In the genomic region with DNA sequence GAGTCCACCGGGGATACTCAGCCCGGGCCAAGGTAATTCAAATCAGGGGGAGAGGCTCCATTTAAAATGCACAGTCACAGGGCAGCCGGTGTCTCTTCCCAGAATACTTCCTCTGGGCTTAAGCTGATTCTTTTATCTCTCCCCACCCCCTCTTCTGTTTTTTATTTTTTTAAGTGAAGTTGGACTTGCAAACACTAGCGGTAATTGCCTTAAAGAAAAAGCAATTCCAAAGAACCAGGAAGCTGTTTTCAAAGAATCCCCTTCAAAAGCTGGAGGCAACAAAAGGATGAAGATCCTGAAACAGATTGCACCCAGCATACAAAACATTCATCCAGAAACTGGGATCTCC, we compare ENCODE assay signal across 15 mouse cellular contexts.
A peak's percentile ranks its signal among the peaks of the same experiment; 100 is the strongest.
DNase-seq lines count a peak whose midpoint lies in the region; ATAC-seq and TF ChIP-seq lines count a peak whose summit lies in the region.
"Had no signal": no experiment of that assay in that cellular context is flagged by ENCODE, and none has a peak within 500 bp of the region (broad histone marks: within the 10 kb centered on the region; RNA-seq: fewer than 3 reads in every experiment).

No protein-coding gene starts in this region.

- H3K4me1 ChIP-seq in forebrain, embryonic 13.5 days = no peaks in the 10 kb centered on the region; the same call in 1 of the 2 replicates
- H3K4me1 ChIP-seq in forebrain, embryonic 11.5 days (replicated peaks; ENCODE audit: control insufficient read depth, insufficient read depth, low read length) = 0 out of 2 replicates have a peak, but pooled peaks cover 4% of the 10 kb centered on the region
- H3K4me1 ChIP-seq in ES-E14 (ENCODE audit: control insufficient read depth in 2 of 2, insufficient read depth in 2 of 2, low read length in 2 of 2, poor library complexity in 1 of 2) = no peaks in the 10 kb centered on the region; a peak in 2 of 4 replicates
- H3K4me1 ChIP-seq in hindbrain, embryonic 12.5 days = peaks cover 10% of the 10 kb centered on the region
- H3K4me1 ChIP-seq in midbrain, embryonic 15.5 days = peaks cover 20% of the 10 kb centered on the region
- no peaks in the 10 kb centered on the region for H3K4me1 ChIP-seq in kidney, embryonic 16.5 days (ENCODE audit: insufficient read depth, low read length)
- H3K4me1 ChIP-seq: kidney, embryonic 15.5 days; megakaryocyte, embryonic 14.5 days had no signal

- WGBS in forebrain, embryonic 13.5 days = 4% methylated on average over 4 of the region's 4 CpGs
- WGBS in forebrain, embryonic 11.5 days = 6% methylated on average over 4 of the region's 4 CpGs
- WGBS in hindbrain, embryonic 12.5 days = 9% methylated on average over 4 of the region's 4 CpGs
- WGBS in midbrain, embryonic 15.5 days = 2% methylated on average over 4 of the region's 4 CpGs
- WGBS in kidney, embryonic 16.5 days = 12% methylated on average over 4 of the region's 4 CpGs

- H3K4me2 ChIP-seq in forebrain, embryonic 13.5 days = no peak overlapping the region
- H3K4me2 ChIP-seq in forebrain, embryonic 11.5 days (ENCODE audit: low read depth, low read length, severe bottlenecking) = no peak overlapping the region
- H3K4me2 ChIP-seq in hindbrain, embryonic 12.5 days (replicated peaks) = no peak overlapping the region
- H3K4me2 ChIP-seq in midbrain, embryonic 15.5 days = peak overlapping the region; percentile 17; the same call in 1 of the 2 replicates
- H3K4me2 ChIP-seq in kidney, embryonic 16.5 days (replicated peaks; ENCODE audit: low read depth, low read length) = no peak overlapping the region
- H3K4me2 ChIP-seq: kidney, embryonic 15.5 days; limb, embryonic 13.5 days; lung, embryonic 14.5 days had no signal

- no peak overlapping the region for H3K9ac ChIP-seq in forebrain, embryonic 13.5 days
- no peak overlapping the region for H3K9ac ChIP-seq in forebrain, embryonic 11.5 days (ENCODE audit: low read length)
- no peak overlapping the region for H3K9ac ChIP-seq in ES-E14 (ENCODE audit: insufficient read depth, low read depth, low read length, poor library complexity, severe bottlenecking)
- H3K9ac ChIP-seq in hindbrain, embryonic 12.5 days = no peak overlapping the region
- H3K9ac ChIP-seq in midbrain, embryonic 15.5 days = no peak overlapping the region
- no peak overlapping the region for H3K9ac ChIP-seq in kidney, embryonic 16.5 days (replicated peaks; ENCODE audit: low read length)
- H3K9ac ChIP-seq: kidney, embryonic 15.5 days; limb, embryonic 13.5 days; lung, embryonic 14.5 days had no signal

- intact Hi-C loops in left cerebral cortex, postnatal 36 days (cut with DNase I) = no loop called here

- no peaks in the 10 kb centered on the region for H3K27me3 ChIP-seq in forebrain, embryonic 13.5 days
- H3K27me3 ChIP-seq in forebrain, embryonic 11.5 days (ENCODE audit: control insufficient read depth, insufficient read depth, low read length) = no peaks in the 10 kb centered on the region
- H3K27me3 ChIP-seq in hindbrain, embryonic 12.5 days = no peaks in the 10 kb centered on the region
- no peaks in the 10 kb centered on the region for H3K27me3 ChIP-seq in midbrain, embryonic 15.5 days (replicated peaks)
- no peaks in the 10 kb centered on the region for H3K27me3 ChIP-seq in kidney, embryonic 16.5 days (ENCODE audit: insufficient read depth, low read length)
- H3K27me3 ChIP-seq: kidney, embryonic 15.5 days; limb, embryonic 13.5 days; megakaryocyte, embryonic 14.5 days had no signal

- no peak for DNase-seq in forebrain, embryonic 11.5 days (ENCODE audit: low spot score)
- DNase-seq in ES-E14 (ENCODE audit: low read depth, low spot score) = no peak
- DNase-seq in left cerebral cortex, postnatal 36 days (ENCODE audit: low spot score in 2 of 2) = no peak
- DNase-seq in spleen, postnatal 10 days (ENCODE audit: low spot score in 2 of 2) = no peak
- DNase-seq: adrenal gland, adult 2 months; gastrocnemius, postnatal 25 days; lung, embryonic 14.5 days; thymus, postnatal 4 days had no signal

- H3K9me3 ChIP-seq in forebrain, embryonic 13.5 days (replicated peaks) = 0 out of 2 replicates have a peak, but pooled peaks cover 5% of the 10 kb centered on the region
- no peaks in the 10 kb centered on the region for H3K9me3 ChIP-seq in forebrain, embryonic 11.5 days (ENCODE audit: control insufficient read depth, low read length)
- H3K9me3 ChIP-seq in ES-E14 (ENCODE audit: control insufficient read depth, insufficient read depth, low read depth, low read length) = no peaks in the 10 kb centered on the region
- 0 out of 2 replicates have a peak, but pooled peaks cover 4% of the 10 kb centered on the region for H3K9me3 ChIP-seq in hindbrain, embryonic 12.5 days (replicated peaks)
- H3K9me3 ChIP-seq in midbrain, embryonic 15.5 days = no peaks in the 10 kb centered on the region
- H3K9me3 ChIP-seq in kidney, embryonic 16.5 days (ENCODE audit: low read length) = no peaks in the 10 kb centered on the region
- H3K9me3 ChIP-seq: kidney, embryonic 15.5 days; limb, embryonic 13.5 days; megakaryocyte, embryonic 14.5 days had no signal

- in situ Hi-C loops in ES-E14 (cut with MboI; ENCODE audit: low sequenced_read_pairs in 2 of 2, unreplicated experiment in 2 of 2) = no loop called here

- 0 out of 2 replicates have a peak, but pooled peaks have one; percentile 53 for ATAC-seq in forebrain, embryonic 13.5 days
- ATAC-seq in forebrain, embryonic 11.5 days (replicated peaks; ENCODE audit: low FRiP score) = no peak; the same call in 1 of the 2 replicates
- ATAC-seq in hindbrain, embryonic 12.5 days (ENCODE audit: low FRiP score) = peak; percentile 73
- ATAC-seq in midbrain, embryonic 15.5 days (replicated peaks) = peak; percentile 92
- no peak for ATAC-seq in kidney, embryonic 16.5 days (ENCODE audit: low FRiP score, low TSS enrichment)

- no peak overlapping the region for H3K27ac ChIP-seq in forebrain, embryonic 13.5 days
- H3K27ac ChIP-seq in forebrain, embryonic 11.5 days (ENCODE audit: low read depth, low read length) = no peak overlapping the region
- H3K27ac ChIP-seq in ES-E14 (ENCODE audit: insufficient read depth, low read depth, low read length, poor library complexity, severe bottlenecking) = no peak overlapping the region
- H3K27ac ChIP-seq in hindbrain, embryonic 12.5 days = peak overlapping the region; percentile 31; the same call in 1 of the 2 replicates
- H3K27ac ChIP-seq in midbrain, embryonic 15.5 days = peak overlapping the region; percentile 71
- no peak overlapping the region for H3K27ac ChIP-seq in kidney, embryonic 16.5 days (ENCODE audit: low read length)
- H3K27ac ChIP-seq: kidney, embryonic 15.5 days; limb, embryonic 13.5 days had no signal

- H3K36me3 ChIP-seq in forebrain, embryonic 13.5 days (ENCODE audit: poor library complexity, severe bottlenecking) = no peaks in the 10 kb centered on the region
- no peaks in the 10 kb centered on the region for H3K36me3 ChIP-seq in forebrain, embryonic 11.5 days (ENCODE audit: control insufficient read depth, insufficient read depth, low read length)
- no peaks in the 10 kb centered on the region for H3K36me3 ChIP-seq in ES-E14 (ENCODE audit: control insufficient read depth, insufficient read depth, low read length, poor library complexity, severe bottlenecking)
- H3K36me3 ChIP-seq in hindbrain, embryonic 12.5 days = no peaks in the 10 kb centered on the region
- no peaks in the 10 kb centered on the region for H3K36me3 ChIP-seq in midbrain, embryonic 15.5 days (replicated peaks)
- H3K36me3 ChIP-seq in kidney, embryonic 16.5 days (ENCODE audit: insufficient read depth, low read length) = no peaks in the 10 kb centered on the region
- H3K36me3 ChIP-seq: kidney, embryonic 15.5 days; limb, embryonic 13.5 days had no signal

- no peak overlapping the region for H3K4me3 ChIP-seq in forebrain, embryonic 13.5 days
- no peak overlapping the region for H3K4me3 ChIP-seq in forebrain, embryonic 11.5 days (ENCODE audit: low read depth, low read length)
- no peak overlapping the region for H3K4me3 ChIP-seq in ES-E14 (ENCODE audit: insufficient read depth in 1 of 2, low read depth in 1 of 2, low read length in 2 of 2, poor library complexity in 1 of 2, severe bottlenecking in 1 of 2)
- H3K4me3 ChIP-seq in hindbrain, embryonic 12.5 days = no peak overlapping the region
- no peak overlapping the region for H3K4me3 ChIP-seq in midbrain, embryonic 15.5 days
- no peak overlapping the region for H3K4me3 ChIP-seq in kidney, embryonic 16.5 days (ENCODE audit: low read length)
- H3K4me3 ChIP-seq: kidney, embryonic 15.5 days; limb, embryonic 13.5 days; megakaryocyte, embryonic 14.5 days had no signal

TF ChIP-seq in ES-E14, 5 proteins besides CTCF, POLR2A, EP300 and RAD21:
- no peak for TF ChIP-seq ZC3H11A (IDR thresholded peaks at IDR 0.05; ENCODE audit: borderline replicate concordance, low read depth, low read length)
- TF ChIP-seq MAFK (IDR thresholded peaks at IDR 0.05; ENCODE audit: insufficient read depth, low read depth, low read length) = no peak
- TF ChIP-seq ZNF384 (IDR thresholded peaks at IDR 0.05; ENCODE audit: low read depth, low read length) = peak; percentile 51; the same call in 1 of the 2 replicates
- no peak for TF ChIP-seq HCFC1 (IDR thresholded peaks at IDR 0.05; ENCODE audit: borderline replicate concordance, insufficient read depth, low read length)

Comparison
In these comparisons a context has a peak if more than half of its experiments do, and no peak if none do; other contexts are left out.
1. ATAC-seq: peak in forebrain, embryonic 13.5 days (single experiment), hindbrain, embryonic 12.5 days (single experiment) and midbrain, embryonic 15.5 days (single experiment); none in forebrain, embryonic 11.5 days (single experiment) and kidney, embryonic 16.5 days (single experiment).
2. H3K27ac ChIP-seq: peak in hindbrain, embryonic 12.5 days (single experiment) and midbrain, embryonic 15.5 days (single experiment); none in forebrain, embryonic 13.5 days (single experiment), forebrain, embryonic 11.5 days (single experiment), ES-E14 (single experiment) and kidney, embryonic 16.5 days (single experiment).